Mouse (Mus musculus) neural tube, embryonic 14.5 days (tissue): ENCODE data around the gene Meis1. TPM values are rescaled to one million over a fixed set of nuclear protein-coding genes. Genes with fewer than 3 reads are reported as not detected.

ENCODE experiments used
- ATAC-seq: fragments of 200-750 bp; cut with Nextera tagmentation; 2 replicates; pipeline ENCODE4 v1.8.0; 2017; ENCODE audit warnings: low read depth, mild to moderate bottlenecking, moderate TSS enrichment, moderate library complexity
- H3K27ac ChIP-seq: fragments of 300-500 bp; sonication (generic); 2 replicates; pipeline ENCODE4 v1.5.1; 2014; ENCODE audit warnings: low read depth, mild to moderate bottlenecking, control low read depth, low read length, moderate library complexity, mixed read lengths
- H3K27me3 ChIP-seq: fragments of 300-500 bp; sonication (generic); 2 replicates; pipeline ENCODE4 v1.6.1; 2014; ENCODE audit warnings: low read length; ENCODE audit not compliant: control insufficient read depth, insufficient read depth
- H3K36me3 ChIP-seq: fragments of 300-500 bp; sonication (generic); 2 replicates; pipeline ENCODE4 v1.6.1; 2014; ENCODE audit warnings: low read length, mixed read lengths; ENCODE audit not compliant: control insufficient read depth, insufficient read depth
- H3K4me1 ChIP-seq: fragments of 300-500 bp; sonication (generic); 2 replicates; pipeline ENCODE4 v1.6.1; 2014; ENCODE audit warnings: low read length; ENCODE audit not compliant: control insufficient read depth, insufficient read depth
- H3K4me2 ChIP-seq: fragments of 300-500 bp; sonication (generic); 2 replicates; pipeline ENCODE4 v1.6.1; 2014; ENCODE audit warnings: mild to moderate bottlenecking, low read depth, low read length, control low read depth
- H3K4me3 ChIP-seq: fragments of 300-500 bp; sonication (generic); 2 replicates; pipeline ENCODE4 v1.5.1; 2014; ENCODE audit warnings: low read depth, low read length, control low read depth, mixed read lengths
- H3K9ac ChIP-seq: fragments of 300-500 bp; sonication (generic); replicated peaks from 2 replicates; pipeline ENCODE4 v1.6.1; 2014; ENCODE audit warnings: low read depth, mild to moderate bottlenecking, control low read depth, low read length, mixed read lengths
- H3K9me3 ChIP-seq: fragments of 300-500 bp; sonication (generic); 2 replicates; pipeline ENCODE4 v1.6.1; 2016; ENCODE audit warnings: low read length; ENCODE audit not compliant: control insufficient read depth
- WGBS: fragments of 180-500 bp; shearing (Covaris S2); extraction: QIAGEN DNeasy Blood & Tissue Kit; methylation state at CpG from one replicate; pipeline ENCODE4 v1.1.7; 2014; 5-methylcytosine and 5-hydroxymethylcytosine counted together
- polyA plus RNA-seq: library from polyadenylated mRNA; unstranded; fragments of >200 nt; fragmentation: Nextera tagmentation; extraction: Ambion mirVana; gene quantifications from 2 replicates; pipeline ENCODE4 v1.2.1, GENCODE M21; 2014

Gene Meis1
- polyA plus RNA-seq, 1 experiment from 2014 or later = 170 TPM

DNA sequence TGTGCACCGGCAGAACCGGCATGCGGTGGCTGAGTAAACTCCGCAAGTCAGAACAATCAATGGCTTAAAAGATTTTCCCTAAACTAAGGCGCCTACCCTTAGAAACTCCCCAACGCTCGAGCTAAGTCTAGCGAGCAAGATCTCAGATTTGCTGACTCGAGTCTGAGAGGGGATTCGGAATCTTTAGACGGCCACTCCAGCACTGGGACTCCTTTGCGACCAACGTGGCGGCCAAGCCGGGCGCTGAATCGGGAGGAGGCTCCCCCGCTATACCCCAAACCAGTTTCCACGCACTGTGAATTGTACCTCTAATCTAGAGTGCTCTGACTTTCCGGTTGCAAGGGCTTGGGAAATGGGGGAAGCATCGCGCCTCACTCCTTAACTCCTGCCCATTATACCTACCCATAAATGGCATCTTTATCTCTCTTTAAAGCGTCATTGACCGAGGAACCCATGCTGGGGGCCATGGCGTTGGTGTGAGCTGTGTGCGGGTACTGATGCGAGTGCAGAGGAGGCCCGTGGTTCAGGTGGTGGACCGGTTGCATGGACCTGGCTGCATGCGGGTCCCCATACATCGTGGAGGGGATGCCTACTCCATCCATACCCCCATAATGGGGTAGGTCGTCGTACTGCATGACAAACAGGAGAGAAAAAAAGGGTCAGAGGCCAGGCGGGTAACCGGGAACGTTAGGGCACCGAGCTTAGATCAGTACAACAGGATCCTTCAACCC, 2.9 kb downstream of the Meis1 start:
- Histone ChIP-seq H3K9me3 (no peaks in the 10 kb centered on the region), H3K4me3 (peak overlapping the region; percentile 75), H3K4me2 (peak overlapping the region; percentile 96), H3K9ac (peak overlapping the region; percentile 99), H3K27ac (peak overlapping the region; percentile 100), H3K36me3 (peaks cover 9% of the 10 kb centered on the region; the same call in 1 of the 2 replicates), H3K4me1 (peaks cover 13% of the 10 kb centered on the region; the same call in 1 of the 2 replicates), H3K27me3 (no peaks in the 10 kb centered on the region)
- no peak for ATAC-seq
- WGBS = 1% methylated on average over 37 of the region's 37 CpGs

DNA sequence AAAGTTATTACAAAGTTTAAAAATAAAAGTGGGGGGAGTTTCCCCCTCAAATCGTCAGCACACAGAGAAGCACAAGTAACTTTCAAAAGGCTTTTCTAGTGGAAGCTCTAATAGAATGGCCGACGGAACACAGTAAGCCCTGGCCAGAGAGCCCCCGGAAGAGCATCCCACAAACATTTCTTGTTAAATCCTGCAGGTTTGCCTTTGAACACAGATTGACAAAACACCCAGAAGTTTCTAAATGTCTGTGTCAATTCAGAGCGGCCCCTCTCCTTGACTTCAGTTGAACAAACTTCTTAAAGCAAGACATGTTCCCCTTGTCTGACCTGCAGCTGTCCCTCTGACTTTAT, 3.4 kb downstream of the Meis1 start:
- Histone ChIP-seq H3K9ac (peak overlapping the region; percentile 99), H3K9me3 (no peaks in the 10 kb centered on the region), H3K27ac (peak overlapping the region; percentile 100), H3K4me3 (peak overlapping the region; percentile 75), H3K36me3 (peaks cover 10% of the 10 kb centered on the region; the same call in 1 of the 2 replicates), H3K4me1 (peaks cover 18% of the 10 kb centered on the region), H3K4me2 (peak overlapping the region; percentile 96), H3K27me3 (no peaks in the 10 kb centered on the region)
- ATAC-seq = no peak
- WGBS = 0% methylated on average over 5 of the region's 5 CpGs

DNA sequence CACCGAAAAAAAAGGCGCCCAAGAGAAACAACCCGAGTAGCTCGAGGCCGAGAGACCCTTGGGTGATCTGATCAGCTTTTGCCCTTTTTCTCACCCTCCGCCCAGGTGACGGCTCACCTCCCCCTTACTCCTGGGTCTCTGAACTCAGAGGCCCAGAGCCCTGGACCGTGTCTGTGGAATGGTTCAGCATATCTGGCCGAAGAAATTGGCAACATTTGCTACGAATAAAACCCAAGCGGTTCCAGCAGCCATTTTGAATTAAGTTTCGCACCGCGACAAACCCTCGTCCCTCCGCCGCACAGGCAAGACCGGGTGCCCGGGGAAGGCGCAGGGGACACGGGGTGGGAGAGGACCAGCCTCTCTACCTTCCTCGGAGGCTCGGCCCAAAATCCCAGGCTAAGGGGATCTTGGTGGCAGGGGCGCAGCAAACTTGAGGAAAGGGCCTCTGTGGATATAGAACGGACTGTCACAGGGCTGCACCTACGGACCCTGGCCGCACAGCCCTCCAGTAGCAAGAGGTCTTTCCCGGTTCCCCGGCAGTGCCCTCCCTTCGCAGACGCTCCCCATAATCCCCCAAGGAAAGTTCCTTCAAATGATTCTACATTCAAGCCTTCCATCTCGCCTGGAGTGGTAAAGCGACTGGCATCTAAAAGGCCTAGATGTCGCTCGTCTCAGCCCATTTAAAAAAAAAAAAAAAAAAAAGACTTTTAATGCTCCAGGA, 4.2 kb downstream of the Meis1 start:
- H3K9me3 ChIP-seq = no peaks in the 10 kb centered on the region
- 1% methylated on average over 35 of the region's 35 CpGs for WGBS
- no peak for ATAC-seq
- peaks cover 24% of the 10 kb centered on the region for H3K4me1 ChIP-seq
- H3K27ac ChIP-seq = peak overlapping the region; percentile 100
- peaks cover 12% of the 10 kb centered on the region; the same call in 1 of the 2 replicates for H3K36me3 ChIP-seq
- peak overlapping the region; percentile 99 for H3K9ac ChIP-seq
- peak overlapping the region; percentile 96 for H3K4me2 ChIP-seq
- H3K4me3 ChIP-seq = peak overlapping the region; percentile 75
- no peaks in the 10 kb centered on the region for H3K27me3 ChIP-seq

DNA sequence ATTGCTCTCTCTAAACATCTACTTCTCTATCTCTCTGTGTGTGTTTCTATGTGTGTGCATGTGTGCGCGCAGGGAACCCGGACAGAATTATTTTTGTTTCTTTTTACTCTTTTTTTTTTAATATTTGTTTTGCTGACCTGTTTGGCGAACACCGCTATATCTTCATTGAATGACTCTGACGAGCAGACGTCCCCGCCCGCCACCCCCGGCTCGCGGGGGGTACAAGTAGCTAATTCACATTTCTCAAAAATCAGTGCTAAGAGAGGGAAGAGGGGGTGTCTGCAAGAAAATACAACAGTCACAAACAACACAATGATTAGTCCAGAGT, 4.7 kb downstream of the Meis1 start:
- H3K27me3 ChIP-seq = no peaks in the 10 kb centered on the region
- no peak for ATAC-seq
- peak overlapping the region; percentile 96 for H3K4me2 ChIP-seq
- peaks cover 24% of the 10 kb centered on the region for H3K4me1 ChIP-seq
- peak overlapping the region; percentile 100 for H3K27ac ChIP-seq
- no peaks in the 10 kb centered on the region for H3K9me3 ChIP-seq
- peak overlapping the region; percentile 99 for H3K9ac ChIP-seq
- peak overlapping the region; percentile 75 for H3K4me3 ChIP-seq
- WGBS = 3% methylated on average over 12 of the region's 12 CpGs
- H3K36me3 ChIP-seq = peaks cover 12% of the 10 kb centered on the region; the same call in 1 of the 2 replicates

DNA sequence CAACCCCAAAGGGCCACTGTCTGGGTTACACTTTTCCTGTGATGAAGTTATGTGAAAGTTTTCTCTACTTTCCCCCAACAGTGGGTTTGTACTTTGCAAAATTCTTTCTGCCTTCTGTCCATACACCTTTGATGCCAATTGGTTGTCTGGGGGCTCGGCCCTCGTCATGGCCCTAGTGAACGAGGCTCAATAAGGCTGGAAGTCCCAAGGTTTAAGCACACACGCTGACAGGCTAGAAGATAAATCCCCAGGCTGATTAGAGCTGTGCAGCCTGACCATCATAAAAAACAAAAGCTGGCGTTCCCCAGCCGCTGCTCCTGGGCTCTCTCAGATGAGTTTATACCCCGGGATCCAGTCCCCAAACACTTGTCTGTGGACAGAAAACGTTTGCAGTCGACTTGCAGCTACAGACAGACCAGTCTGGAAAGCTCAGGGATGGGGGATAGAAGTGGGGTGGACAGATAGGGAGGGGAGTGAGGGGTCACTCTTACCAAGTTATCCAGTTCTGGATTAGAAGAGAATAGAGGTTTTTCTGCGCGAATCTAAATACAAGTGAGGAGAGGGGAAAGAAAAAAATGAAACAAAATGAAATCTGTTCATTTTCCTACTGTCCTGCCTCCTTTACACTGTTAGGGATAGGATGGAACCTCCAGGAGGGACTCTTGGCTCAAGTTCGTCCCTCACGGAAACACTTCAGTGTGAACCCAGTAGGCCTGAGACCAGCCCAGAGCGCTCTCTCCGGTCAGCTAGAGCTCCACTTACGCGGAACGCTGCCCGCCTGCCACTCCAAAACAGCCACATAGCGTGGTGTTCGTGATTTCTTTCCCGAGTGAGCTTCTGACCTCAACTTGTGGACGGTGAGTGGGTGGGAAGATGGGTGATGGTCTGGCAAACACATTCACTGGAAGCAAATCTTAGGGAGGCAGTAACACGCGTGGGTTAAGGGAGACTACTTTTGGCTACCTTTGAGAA, 5.4 kb downstream of the Meis1 start:
- peak; percentile 28; the same call in 1 of the 2 replicates for ATAC-seq
- Histone ChIP-seq H3K9ac (peak overlapping the region; percentile 99), H3K4me1 (peaks cover 30% of the 10 kb centered on the region), H3K27me3 (no peaks in the 10 kb centered on the region), H3K36me3 (peaks cover 12% of the 10 kb centered on the region; the same call in 1 of the 2 replicates), H3K4me2 (peak overlapping the region; percentile 96), H3K27ac (peak overlapping the region; percentile 100), H3K9me3 (no peaks in the 10 kb centered on the region), H3K4me3 (peak overlapping the region; percentile 75)
- 8% methylated on average over 25 of the region's 25 CpGs for WGBS

DNA sequence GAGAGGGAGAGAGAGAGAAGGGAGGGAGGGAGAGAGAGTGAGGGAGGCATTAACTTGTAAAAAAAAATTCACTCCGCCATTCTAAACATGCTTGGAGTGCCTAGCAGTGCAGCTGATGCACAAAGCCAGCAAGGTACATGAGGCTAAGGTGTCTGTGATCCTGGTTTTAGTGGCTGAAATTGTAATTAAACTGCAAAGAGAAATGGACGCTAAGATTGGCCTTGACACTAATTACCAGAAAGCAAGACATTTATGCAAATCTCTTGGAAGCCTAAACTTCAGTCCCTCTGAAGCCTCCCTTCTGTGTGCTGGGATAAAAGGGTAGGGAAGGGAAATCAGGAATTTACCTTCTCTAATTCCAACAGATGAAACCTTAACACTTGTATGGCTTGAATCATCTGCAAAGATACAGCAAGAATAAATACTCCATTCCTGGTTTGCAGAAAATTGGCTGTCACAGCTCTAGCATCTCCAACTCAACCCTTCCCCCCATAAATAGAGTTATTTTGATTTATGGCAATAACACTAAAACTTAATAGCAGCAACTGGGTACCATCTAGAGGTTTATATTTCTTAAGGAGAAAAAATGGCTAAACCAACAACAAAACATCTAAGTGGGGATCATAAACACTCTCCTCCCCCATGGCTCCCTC, 6.2 kb downstream of the Meis1 start:
- H3K4me3 ChIP-seq = peak overlapping the region; percentile 75
- H3K27me3 ChIP-seq = no peaks in the 10 kb centered on the region
- H3K4me1 ChIP-seq = peaks cover 37% of the 10 kb centered on the region
- WGBS = 19% methylated on average over 2 of the region's 2 CpGs
- H3K9me3 ChIP-seq = no peaks in the 10 kb centered on the region
- peak overlapping the region; percentile 96 for H3K4me2 ChIP-seq
- peak overlapping the region; percentile 99 for H3K9ac ChIP-seq
- peaks cover 12% of the 10 kb centered on the region; the same call in 1 of the 2 replicates for H3K36me3 ChIP-seq
- peak overlapping the region; percentile 100 for H3K27ac ChIP-seq
- no peak for ATAC-seq

DNA sequence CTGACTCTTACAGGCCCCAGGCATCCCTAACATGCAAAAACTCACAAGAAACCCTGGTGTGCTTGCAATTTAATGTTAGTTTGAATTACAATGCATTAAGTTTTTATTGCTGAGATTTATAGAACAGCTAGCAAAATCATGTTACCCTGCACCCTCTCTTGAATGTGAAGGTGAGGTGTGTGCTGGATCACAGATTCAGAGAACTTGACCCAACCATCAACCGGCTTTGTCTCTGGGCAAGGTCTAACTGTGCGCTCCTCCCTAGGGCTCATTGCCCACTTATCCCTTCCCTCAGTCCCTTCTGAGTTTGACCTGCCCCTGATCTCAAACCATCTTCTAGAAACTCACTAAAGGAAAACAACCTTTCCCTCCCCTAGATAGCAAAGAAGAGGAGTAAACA, 6.8 kb downstream of the Meis1 start:
- Histone ChIP-seq H3K9me3 (no peaks in the 10 kb centered on the region), H3K4me3 (peak overlapping the region; percentile 75), H3K27ac (peak overlapping the region; percentile 100), H3K9ac (peak overlapping the region; percentile 99), H3K36me3 (peaks cover 12% of the 10 kb centered on the region; the same call in 1 of the 2 replicates), H3K27me3 (no peaks in the 10 kb centered on the region), H3K4me2 (peak overlapping the region; percentile 96), H3K4me1 (peaks cover 43% of the 10 kb centered on the region)
- WGBS = 12% methylated on average over 2 of the region's 2 CpGs
- no peak for ATAC-seq

DNA sequence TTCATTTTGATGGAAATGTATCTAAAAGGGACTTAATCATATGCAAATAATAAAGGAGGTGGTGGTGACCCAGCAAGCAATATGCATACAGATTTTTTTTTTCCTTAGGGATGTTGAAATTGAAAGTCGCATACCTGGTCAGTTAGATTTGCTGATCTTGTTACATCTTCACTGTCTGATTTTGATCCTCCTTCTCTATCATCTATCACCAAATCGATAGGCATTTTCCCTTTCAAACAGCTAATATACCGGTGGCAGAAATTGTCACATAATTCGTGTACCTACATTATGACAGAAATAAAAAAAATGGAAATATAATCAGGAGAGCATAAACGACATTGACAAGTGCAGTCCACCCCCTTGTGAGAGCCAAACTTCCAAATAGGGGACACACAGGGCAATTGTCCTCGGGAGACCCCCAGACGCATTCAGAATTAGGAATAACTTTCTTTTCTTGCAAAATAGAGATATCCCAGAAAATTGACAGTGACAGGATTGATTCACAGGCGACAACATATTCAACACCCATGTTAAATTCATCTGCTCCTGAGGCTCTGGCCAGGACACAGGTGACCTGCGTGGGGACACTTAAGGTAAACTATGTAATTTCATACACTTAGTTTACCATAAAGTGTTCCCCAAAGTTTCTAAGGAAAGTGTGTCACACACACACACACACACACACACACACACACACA, 7.5 kb downstream of the Meis1 start:
- Histone ChIP-seq H3K27ac (peak overlapping the region; percentile 85), H3K9ac (peak overlapping the region; percentile 99), H3K27me3 (no peaks in the 10 kb centered on the region), H3K4me3 (peak overlapping the region; percentile 75), H3K36me3 (peaks cover 12% of the 10 kb centered on the region; the same call in 1 of the 2 replicates), H3K4me1 (peaks cover 47% of the 10 kb centered on the region), H3K4me2 (peak overlapping the region; percentile 96), H3K9me3 (no peaks in the 10 kb centered on the region)
- no peak for ATAC-seq
- WGBS = 25% methylated on average over 9 of the region's 9 CpGs
